Mouse (Mus musculus): ENCODE results near the gene AL732309.1. TPM values are rescaled to one million over a fixed set of nuclear protein-coding genes. Genes with fewer than 3 reads are reported as not detected.

Gene AL732309.1
- total and polyA plus RNA-seq, 3 experiments: 4.8 to 11.5 TPM; not detected in 1

DNA sequence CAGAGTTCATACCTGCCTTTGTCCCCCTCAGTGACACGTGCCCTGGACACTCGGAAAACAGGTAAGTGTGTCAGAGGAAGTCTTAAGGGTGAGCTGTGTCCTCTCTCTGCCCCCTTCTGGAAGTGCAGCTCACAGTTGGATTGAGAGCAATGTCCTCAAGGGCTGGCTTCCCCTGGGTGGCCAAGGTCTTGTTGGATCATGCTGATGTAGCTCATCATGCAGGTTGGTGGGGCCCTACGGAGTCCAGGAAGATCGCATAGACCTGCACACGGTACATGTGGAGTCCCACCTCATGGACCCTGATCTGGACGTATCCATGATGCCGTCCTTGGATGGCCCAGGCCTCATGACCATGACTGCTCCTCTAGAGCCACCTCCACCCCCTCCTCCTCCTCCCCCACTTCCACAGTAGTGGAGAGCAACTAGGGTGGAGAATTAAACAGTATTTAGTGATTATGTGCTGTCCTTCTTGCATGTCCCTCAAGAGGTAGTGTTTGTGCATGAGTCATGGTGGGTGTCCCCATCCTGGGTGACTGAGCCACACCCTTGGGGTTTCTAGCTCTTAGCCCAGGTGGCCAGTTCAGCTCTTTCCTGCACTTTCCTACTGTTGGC is 42.2 kb upstream of the AL732309.1 start:
- DNase-seq (ENCODE audit: low read depth, low spot score): no peak
- peaks cover 0 to 11% of the 10 kb centered on the region in 2 experiments; a peak in 2 of 4 replicates for H3K36me3 ChIP-seq (ENCODE audit: control insufficient read depth in 1 of 2, insufficient read depth in 2 of 2, low read length in 2 of 2)
- H3K4me1 ChIP-seq (ENCODE audit: control insufficient read depth in 1 of 2, insufficient read depth in 2 of 2, low read length in 2 of 2): peaks cover 7 to 35% of the 10 kb centered on the region in 2 experiments
- no peak overlapping the region for H3K4me3 ChIP-seq (ENCODE audit: control insufficient read depth in 1 of 2, insufficient read depth in 1 of 2, low read depth in 2 of 2, low read length in 2 of 2)
- no peaks in the 10 kb centered on the region for H3K9me3 ChIP-seq (replicated peaks; ENCODE audit: insufficient read depth, low read length)
- TF ChIP-seq ZMIZ1 (IDR thresholded peaks at IDR 0.05; ENCODE audit: low read depth, low read length) (no peak), SMC3 (IDR thresholded peaks at IDR 0.05; ENCODE audit: low read depth, low read length) (no peak), SIN3A (IDR thresholded peaks at IDR 0.05; ENCODE audit: low read length) (no peak), MYC (IDR thresholded peaks at IDR 0.05; ENCODE audit: low read depth, low read length) (no peak), POLR2AphosphoS2 (IDR thresholded peaks at IDR 0.05; ENCODE audit: low read length) (no peak), POLR2AphosphoS5 (IDR thresholded peaks at IDR 0.05; ENCODE audit: borderline replicate concordance, low read depth, low read length) (no peak), TAL1 (IDR thresholded peaks at IDR 0.05; ENCODE audit: low read length) (no peak), MAZ (IDR thresholded peaks at IDR 0.05; ENCODE audit: low read depth, low read length) (no peak), MXI1 (IDR thresholded peaks at IDR 0.05; ENCODE audit: low read depth, low read length) (no peak), GATA1 (IDR thresholded peaks at IDR 0.05; ENCODE audit: low read depth, low read length) (no peak), KAT2A (conservative IDR thresholded peaks at IDR 0.05; ENCODE audit: low read depth, low read length) (no peak), MEF2A (IDR thresholded peaks at IDR 0.05; ENCODE audit: extremely low read depth, insufficient replicate concordance, low read depth, low read length, poor library complexity, severe bottlenecking) (no peak), E2F4 (IDR thresholded peaks at IDR 0.05; ENCODE audit: borderline replicate concordance, low read depth, low read length) (no peak), JUND (IDR thresholded peaks at IDR 0.05; ENCODE audit: low read depth, low read length) (no peak), CHD2 (IDR thresholded peaks at IDR 0.05; ENCODE audit: low read length) (no peak), USF2 (IDR thresholded peaks at IDR 0.05; ENCODE audit: borderline replicate concordance in 1 of 2, insufficient read depth in 1 of 2, low read depth in 1 of 2, low read length in 2 of 2) (no peak), ZC3H11A (IDR thresholded peaks at IDR 0.05; ENCODE audit: low read depth, low read length) (no peak), CHD1 (IDR thresholded peaks at IDR 0.05; ENCODE audit: low read depth, low read length) (no peak)
- no peaks in the 10 kb centered on the region for H3K27me3 ChIP-seq (ENCODE audit: control insufficient read depth in 1 of 2, insufficient read depth in 2 of 2, low read length in 2 of 2)
- no peaks in the 10 kb centered on the region for H3K79me2 ChIP-seq (ENCODE audit: control insufficient read depth, insufficient read depth, low read length, poor library complexity)
- H3K27ac ChIP-seq (ENCODE audit: control insufficient read depth, low read depth, low read length): no peak overlapping the region
- H3K9ac ChIP-seq (ENCODE audit: control insufficient read depth, low read depth, low read length, poor library complexity, severe bottlenecking): no peak overlapping the region

DNA sequence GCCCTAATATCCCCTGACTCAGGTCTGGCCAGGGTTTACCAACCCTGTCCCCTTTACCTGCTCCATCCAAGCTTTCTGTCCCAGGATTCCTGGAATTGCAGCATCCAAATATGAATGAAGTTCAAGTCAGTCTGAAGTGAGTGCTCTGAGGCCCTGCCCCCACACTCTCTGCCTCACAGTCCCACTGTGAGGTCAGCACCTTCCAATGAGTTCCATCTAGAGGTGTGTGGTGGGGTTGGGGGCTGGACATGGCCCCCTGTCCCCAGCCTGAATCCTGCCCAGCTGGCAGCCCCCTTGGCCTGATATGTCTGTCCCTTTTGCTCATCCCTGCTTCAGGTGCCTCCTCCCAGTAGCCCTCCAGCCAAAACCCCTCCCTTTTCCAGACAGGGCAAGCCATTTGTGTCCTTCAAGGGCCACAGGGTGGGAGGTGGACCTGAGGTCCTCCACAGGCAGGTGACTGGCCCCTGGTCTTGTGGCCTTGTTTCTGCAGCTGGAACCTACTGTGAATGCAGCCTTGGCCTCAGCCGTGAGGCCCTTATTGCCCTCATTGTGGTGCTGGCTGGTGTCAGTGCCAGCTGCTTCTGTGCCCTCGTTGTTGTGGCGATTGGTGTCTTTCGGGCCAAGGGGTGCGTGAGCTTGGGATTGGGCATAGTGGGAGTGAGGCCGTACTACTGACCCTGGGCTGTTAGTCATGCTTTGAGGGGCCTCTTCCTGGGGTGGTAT is 41.4 kb upstream of the AL732309.1 start, which contains the start of gene Tmem210:
Gene Tmem210 (plus strand): TSS at position 219 of the 723 bp plus-strand sequence.
- DNase-seq (ENCODE audit: low read depth, low spot score): no peak
- Histone ChIP-seq H3K9ac (ENCODE audit: control insufficient read depth, low read depth, low read length, poor library complexity, severe bottlenecking) (no peak within 1 kb of the TSS), H3K79me2 (ENCODE audit: control insufficient read depth, insufficient read depth, low read length, poor library complexity) (no peaks in the 10 kb centered on the region), H3K9me3 (replicated peaks; ENCODE audit: insufficient read depth, low read length) (no peaks in the 10 kb centered on the region), H3K27ac (ENCODE audit: control insufficient read depth, low read depth, low read length) (peak within 1 kb of the TSS; percentile 50), H3K4me3 (ENCODE audit: control insufficient read depth in 1 of 2, insufficient read depth in 1 of 2, low read depth in 2 of 2, low read length in 2 of 2) (no peak within 1 kb of the TSS), H3K36me3 (ENCODE audit: control insufficient read depth in 1 of 2, insufficient read depth in 2 of 2, low read length in 2 of 2) (peaks cover 0 to 11% of the 10 kb centered on the region in 2 experiments; a peak in 2 of 4 replicates), H3K27me3 (ENCODE audit: control insufficient read depth in 1 of 2, insufficient read depth in 2 of 2, low read length in 2 of 2) (no peaks in the 10 kb centered on the region), H3K4me1 (ENCODE audit: control insufficient read depth in 1 of 2, insufficient read depth in 2 of 2, low read length in 2 of 2) (peaks cover 7 to 35% of the 10 kb centered on the region in 2 experiments)
- TF ChIP-seq MAFK (IDR thresholded peaks at IDR 0.05; ENCODE audit: borderline replicate concordance, low read depth, low read length): no peak
- TF ChIP-seq MYC (IDR thresholded peaks at IDR 0.05; ENCODE audit: low read depth, low read length): no peak
- TF ChIP-seq ZC3H11A (IDR thresholded peaks at IDR 0.05; ENCODE audit: low read depth, low read length): no peak
- no peak for TF ChIP-seq CHD1 (IDR thresholded peaks at IDR 0.05; ENCODE audit: low read depth, low read length)
- TF ChIP-seq USF2 (IDR thresholded peaks at IDR 0.05; ENCODE audit: borderline replicate concordance in 1 of 2, insufficient read depth in 1 of 2, low read depth in 1 of 2, low read length in 2 of 2): no peak
- no peak for TF ChIP-seq NELFE (IDR thresholded peaks at IDR 0.05; ENCODE audit: low read depth, low read length)
- no peak for TF ChIP-seq GATA1 (IDR thresholded peaks at IDR 0.05; ENCODE audit: low read depth, low read length)
- no peak for TF ChIP-seq TCF12 (IDR thresholded peaks at IDR 0.05; ENCODE audit: low read depth, low read length)
- TF ChIP-seq RAD21 (IDR thresholded peaks at IDR 0.05; ENCODE audit: low read depth, low read length): no peak
- no peak for TF ChIP-seq MAX (IDR thresholded peaks at IDR 0.05; ENCODE audit: low read length)
- no peak for TF ChIP-seq E2F4 (IDR thresholded peaks at IDR 0.05; ENCODE audit: borderline replicate concordance, low read depth, low read length)
- TF ChIP-seq ZMIZ1 (IDR thresholded peaks at IDR 0.05; ENCODE audit: low read depth, low read length): no peak
- no peak for TF ChIP-seq POLR2AphosphoS5 (IDR thresholded peaks at IDR 0.05; ENCODE audit: borderline replicate concordance, low read depth, low read length)
- no peak for TF ChIP-seq GABPA (IDR thresholded peaks at IDR 0.05; ENCODE audit: low read depth, low read length)
- no peak for TF ChIP-seq MAZ (IDR thresholded peaks at IDR 0.05; ENCODE audit: low read depth, low read length)
- no peak for TF ChIP-seq POLR2A (IDR thresholded peaks at IDR 0.05; ENCODE audit: control insufficient read depth in 1 of 2, insufficient read depth in 1 of 2, low read depth in 1 of 2, low read length in 2 of 2, poor library complexity in 1 of 2)
- no peak for TF ChIP-seq TAL1 (IDR thresholded peaks at IDR 0.05; ENCODE audit: low read length)
- no peak for TF ChIP-seq CHD2 (IDR thresholded peaks at IDR 0.05; ENCODE audit: low read length)
- no peak for TF ChIP-seq ZKSCAN1 (IDR thresholded peaks at IDR 0.05; ENCODE audit: low read depth, low read length)
